Mouse (Mus musculus) forebrain, embryonic 11.5 days (tissue): Measurements from ENCODE around the gene Rnf123. TPM values are rescaled to one million over a fixed set of nuclear protein-coding genes. Genes with fewer than 3 reads are reported as not detected.

Source experiments
- microRNA-seq: library from miRNA; unstranded; fragments of <30 nt; microRNA quantifications from one replicate; pipeline ENCODE4, GENCODE M21; 2016; ENCODE audit not compliant: insufficient number of aligned reads
- polyA plus RNA-seq: library from polyadenylated mRNA; unstranded; fragments of >200 nt; fragmentation: Nextera tagmentation; extraction: Ambion mirVana; gene quantifications from 2 replicates; pipeline ENCODE4 v1.2.1, GENCODE M21; 2014

The Rnf123 gene
- polyA plus RNA-seq, 1 experiment from 2014 or later, result 34.7 TPM

Small RNA genes within 50 kb of the gene (microRNA-seq; reads per million reads assigned to microRNA genes)
- not detected for gene Gm47303
- not detected for gene Mir7088

Other genes starting within 250 kb of the Rnf123 start
- 112 and 119 TPM in 2 replicates for gene Rbm6, start 210.1 kb downstream of the Rnf123 start, polyA plus RNA-seq
- gene Mon1a, start 195.2 kb downstream of the Rnf123 start, polyA plus RNA-seq, result 14.7 and 14.9 TPM in 2 replicates
- gene Mst1r, start 176.5 kb downstream of the Rnf123 start, polyA plus RNA-seq, result 0.36 and 0.43 TPM in 2 replicates
- gene Actl11, start 154.9 kb downstream of the Rnf123 start, polyA plus RNA-seq, result not detected in 2 replicates
- 7.4 and 8.0 TPM in 2 replicates for gene Camkv, start 147.7 kb downstream of the Rnf123 start, polyA plus RNA-seq
- 38.2 and 39.7 TPM in 2 replicates for gene Traip, start 133.2 kb downstream of the Rnf123 start, polyA plus RNA-seq
- 7.9 and 8.4 TPM in 2 replicates for gene Uba7, start 107.8 kb downstream of the Rnf123 start, polyA plus RNA-seq
- 1.0 and 1.7 TPM in 2 replicates for gene Gm20661, start 100.3 kb downstream of the Rnf123 start, polyA plus RNA-seq
- gene Inka1, start 97.5 kb downstream of the Rnf123 start, polyA plus RNA-seq, result 22.8 and 26.5 TPM in 2 replicates
- 1.9 and 3.4 TPM in 2 replicates for gene Cdhr4, start 90.8 kb downstream of the Rnf123 start, polyA plus RNA-seq
- gene Gm20662, start 87.0 kb downstream of the Rnf123 start, polyA plus RNA-seq, result 0.39 and 1.1 TPM in 2 replicates
- gene Ip6k1, start 80.8 kb downstream of the Rnf123 start, polyA plus RNA-seq, result 41.1 and 43.3 TPM in 2 replicates
- 19.9 and 20.7 TPM in 2 replicates for gene Gmppb, start 34.1 kb downstream of the Rnf123 start, polyA plus RNA-seq
- 2.4 and 2.7 TPM in 2 replicates for gene Amigo3, start 30.2 kb downstream of the Rnf123 start, polyA plus RNA-seq
- gene Mst1, start 2.9 kb downstream of the Rnf123 start, polyA plus RNA-seq, result 0.28 and 0.56 TPM in 2 replicates
- 53.3 and 61.5 TPM in 2 replicates for gene Apeh, start 11.3 kb upstream of the Rnf123 start, polyA plus RNA-seq
- 2.5 and 3.0 TPM in 2 replicates for gene Bsn, start 107.0 kb upstream of the Rnf123 start, polyA plus RNA-seq
- 77.1 and 82.0 TPM in 2 replicates for gene Dag1, start 180.6 kb upstream of the Rnf123 start, polyA plus RNA-seq
- gene Nicn1, start 207.1 kb upstream of the Rnf123 start, polyA plus RNA-seq, result 46.8 and 61.8 TPM in 2 replicates
- 25.1 and 25.9 TPM in 2 replicates for gene Amt, start 213.5 kb upstream of the Rnf123 start, polyA plus RNA-seq
- gene Rhoa, start 222.8 kb upstream of the Rnf123 start, polyA plus RNA-seq, result 298 and 303 TPM in 2 replicates
- gene Tcta, start 222.8 kb upstream of the Rnf123 start, polyA plus RNA-seq, result 20.8 and 25.5 TPM in 2 replicates